Mouse (Mus musculus): Measurements from ENCODE around the gene Mrpl41. TPM values are rescaled to one million over a fixed set of nuclear protein-coding genes. Genes with fewer than 3 reads are reported as not detected.

Gene Mrpl41
- polyA plus RNA-seq, 1 experiment = 137 TPM

- TF ChIP-seq CTCF (IDR thresholded peaks at IDR 0.05; ENCODE audit: extremely low read depth, insufficient read depth, low read length) (no peak), POLR2A (IDR thresholded peaks at IDR 0.05; ENCODE audit: extremely low read depth, insufficient read depth, low read length) (no peak)
- Histone ChIP-seq H3K27ac (ENCODE audit: insufficient read depth, low read length) (no peak overlapping the region), H3K4me3 (ENCODE audit: insufficient read depth, low read length) (no peak overlapping the region), H3K4me1 (ENCODE audit: control insufficient read depth, insufficient read depth, low read length) (no peaks in the 10 kb centered on the region)
These were observed 49.6 kb downstream of the Mrpl41 start for GRCm38 (mm10) chr2:24925284-24925683.

Other genes starting within 250 kb of the Mrpl41 start
- gene Cacna1b, start 211.9 kb downstream of the Mrpl41 start, polyA plus RNA-seq (2012; rRNA removed) = 60.0 and 66.4 TPM in 2 replicates
- gene Ehmt1, start 55.5 kb downstream of the Mrpl41 start, polyA plus RNA-seq (2012; rRNA removed) = 52.6 and 57.5 TPM in 2 replicates
- gene Arrdc1, start 39.8 kb downstream of the Mrpl41 start, polyA plus RNA-seq (2012; rRNA removed) = 40.4 and 47.4 TPM in 2 replicates
- gene Zmynd19, start 25.3 kb downstream of the Mrpl41 start, polyA plus RNA-seq (2012; rRNA removed) = 21.4 and 21.6 TPM in 2 replicates
- gene Dph7, start 12.7 kb downstream of the Mrpl41 start, polyA plus RNA-seq (2012; rRNA removed) = 34.6 and 37.3 TPM in 2 replicates
- 20.1 and 22.5 TPM in 2 replicates for gene Pnpla7, start 935 bp upstream of the Mrpl41 start, polyA plus RNA-seq (2012; rRNA removed)
- 724 and 838 TPM in 2 replicates for gene Nsmf, start 79.3 kb upstream of the Mrpl41 start, polyA plus RNA-seq (2012; rRNA removed)
- not detected in 2 replicates for gene Entpd8, start 105.2 kb upstream of the Mrpl41 start, polyA plus RNA-seq (2012; rRNA removed)
- gene Noxa1, start 120.1 kb upstream of the Mrpl41 start, polyA plus RNA-seq (2012; rRNA removed) = not detected in 2 replicates
- gene Nrarp, start 205.7 kb upstream of the Mrpl41 start, polyA plus RNA-seq (2012; rRNA removed) = 22.1 and 24.2 TPM in 2 replicates
- 2.5 TPM in 2 replicates for gene Tor4a, start 221.8 kb upstream of the Mrpl41 start, polyA plus RNA-seq (2012; rRNA removed)
- gene Nelfb, start 236.4 kb upstream of the Mrpl41 start, polyA plus RNA-seq (2012; rRNA removed) = 52.0 and 57.5 TPM in 2 replicates
- gene Stpg3, start 239.5 kb upstream of the Mrpl41 start, polyA plus RNA-seq (2012; rRNA removed) = 0.11 TPM in 1 of 2 replicates, not detected in the other
- gene Fam166a, start 243.6 kb upstream of the Mrpl41 start, polyA plus RNA-seq (2012; rRNA removed) = 0.19 and 0.21 TPM in 2 replicates
- gene Tubb4b, start 249.6 kb upstream of the Mrpl41 start, polyA plus RNA-seq (2012; rRNA removed) = 527 and 537 TPM in 2 replicates